In genomic region chr15:98504514-98504913, GRCm38 (mm10) we compare ENCODE assay signal across 7 mouse cellular contexts. TPM values are rescaled to one million over a fixed set of nuclear protein-coding genes. Genes with fewer than 3 reads are reported as not detected.
A peak's percentile ranks its signal among the peaks of the same experiment; 100 is the strongest.
DNase-seq lines count a peak whose midpoint lies in the region; TF ChIP-seq lines count a peak whose summit lies in the region.

No protein-coding gene starts in this region.

- 13% methylated on average over 18 of the region's 18 CpGs for WGBS in kidney, adult 2 months

- no peaks in the 10 kb centered on the region for H3K36me3 ChIP-seq in kidney, adult 2 months (ENCODE audit: control insufficient read depth, insufficient read depth, low read length)

- H3K27ac ChIP-seq in kidney, adult 2 months (ENCODE audit: insufficient read depth, low read depth, low read length), result no peak overlapping the region

- TF ChIP-seq CTCF in kidney, adult 2 months (conservative IDR thresholded peaks at IDR 0.05; ENCODE audit: insufficient read depth, insufficient read length, low read depth, low read length), result peak; percentile 64

- no peaks in the 10 kb centered on the region for H3K27me3 ChIP-seq in kidney, adult 2 months (replicated peaks; ENCODE audit: control insufficient read depth, insufficient read depth, low read length)

- H3K4me1 ChIP-seq in kidney, adult 2 months (ENCODE audit: control insufficient read depth, insufficient read depth, low read length), result no peaks in the 10 kb centered on the region

- no peak overlapping the region for H3K4me3 ChIP-seq in kidney, adult 2 months (ENCODE audit: insufficient read depth, low read depth, low read length)

- TF ChIP-seq POLR2A in kidney, adult 2 months (IDR thresholded peaks at IDR 0.05; ENCODE audit: low read depth, low read length), result no peak

- peak; percentile 81 for DNase-seq in 416B (ENCODE audit: low read depth)
- peak; percentile 53 to 74 for DNase-seq in CD8-positive naive resting alpha-beta T cell, adult 2 months (ENCODE audit: low read depth in 2 of 2, low spot score in 2 of 2)
- DNase-seq in c-Kit-positive CD71-positive TER-119-negative erythroid progenitor cells, embryonic 14.5 days (ENCODE audit: low read depth), result peak; percentile 68
- DNase-seq in frontal cortex, postnatal 25 days (ENCODE audit: low spot score in 2 of 2), result peak; percentile 52 to 70
- DNase-seq in kidney, adult 2 months, result peak; percentile 56
- DNase-seq in lung, postnatal 10 days, result peak; percentile 84
- peak; percentile 63 for DNase-seq in spleen, adult 12 weeks (ENCODE audit: low spot score)

RNA-seq across cellular contexts. Expression of gene Olfr279, which starts 12.3 kb away (rescaled TPM):
- polyA plus RNA-seq in kidney, adult 2 months (2012; rRNA removed), result not detected in 2 replicates

RNA-seq across cellular contexts. Expression of gene Lalba, which starts 22.0 kb away (rescaled TPM):
- not detected in 2 replicates for polyA plus RNA-seq in kidney, adult 2 months (2012; rRNA removed)

RNA-seq across cellular contexts. Expression of gene Kansl2, which starts 29.6 kb away (rescaled TPM):
- 32.0 and 33.1 TPM in 2 replicates for polyA plus RNA-seq in kidney, adult 2 months (2012; rRNA removed)

RNA-seq across cellular contexts. Expression of gene OR5BS1P, which starts 34.8 kb away (rescaled TPM):
- not detected in 2 replicates for polyA plus RNA-seq in kidney, adult 2 months (2012; rRNA removed)

RNA-seq across cellular contexts. Expression of gene Olfr281, which starts 52.1 kb away (rescaled TPM):
- not detected in 2 replicates for polyA plus RNA-seq in kidney, adult 2 months (2012; rRNA removed)
